Mouse (Mus musculus) neural tube, embryonic 14.5 days (tissue): Measurements from ENCODE around the gene Sema3d. TPM values are rescaled to one million over a fixed set of nuclear protein-coding genes. Genes with fewer than 3 reads are reported as not detected.
A peak's percentile ranks its signal among the peaks of the same experiment; 100 is the strongest.

Source experiments
- ATAC-seq: fragments of 200-750 bp; cut with Nextera tagmentation; 2 replicates; pipeline ENCODE4 v1.8.0; 2017; ENCODE audit warnings: low read depth, mild to moderate bottlenecking, moderate TSS enrichment, moderate library complexity
- H3K27ac ChIP-seq: fragments of 300-500 bp; sonication (generic); 2 replicates; pipeline ENCODE4 v1.5.1; 2014; ENCODE audit warnings: low read depth, mild to moderate bottlenecking, control low read depth, low read length, moderate library complexity, mixed read lengths
- H3K27me3 ChIP-seq: fragments of 300-500 bp; sonication (generic); 2 replicates; pipeline ENCODE4 v1.6.1; 2014; ENCODE audit warnings: low read length; ENCODE audit not compliant: control insufficient read depth, insufficient read depth
- H3K36me3 ChIP-seq: fragments of 300-500 bp; sonication (generic); 2 replicates; pipeline ENCODE4 v1.6.1; 2014; ENCODE audit warnings: low read length, mixed read lengths; ENCODE audit not compliant: control insufficient read depth, insufficient read depth
- H3K4me1 ChIP-seq: fragments of 300-500 bp; sonication (generic); 2 replicates; pipeline ENCODE4 v1.6.1; 2014; ENCODE audit warnings: low read length; ENCODE audit not compliant: control insufficient read depth, insufficient read depth
- H3K4me2 ChIP-seq: fragments of 300-500 bp; sonication (generic); 2 replicates; pipeline ENCODE4 v1.6.1; 2014; ENCODE audit warnings: mild to moderate bottlenecking, low read depth, low read length, control low read depth
- H3K4me3 ChIP-seq: fragments of 300-500 bp; sonication (generic); 2 replicates; pipeline ENCODE4 v1.5.1; 2014; ENCODE audit warnings: low read depth, low read length, control low read depth, mixed read lengths
- H3K9ac ChIP-seq: fragments of 300-500 bp; sonication (generic); replicated peaks from 2 replicates; pipeline ENCODE4 v1.6.1; 2014; ENCODE audit warnings: low read depth, mild to moderate bottlenecking, control low read depth, low read length, mixed read lengths
- H3K9me3 ChIP-seq: fragments of 300-500 bp; sonication (generic); 2 replicates; pipeline ENCODE4 v1.6.1; 2016; ENCODE audit warnings: low read length; ENCODE audit not compliant: control insufficient read depth
- WGBS: fragments of 180-500 bp; shearing (Covaris S2); extraction: QIAGEN DNeasy Blood & Tissue Kit; methylation state at CpG from one replicate; pipeline ENCODE4 v1.1.7; 2014; 5-methylcytosine and 5-hydroxymethylcytosine counted together
- polyA plus RNA-seq: library from polyadenylated mRNA; unstranded; fragments of >200 nt; fragmentation: Nextera tagmentation; extraction: Ambion mirVana; gene quantifications from 2 replicates; pipeline ENCODE4 v1.2.1, GENCODE M21; 2014

Sema3d gene
- polyA plus RNA-seq, 1 experiment from 2014 or later = 1.8 TPM

GRCm38 (mm10) chr5:12528596-12528995, 145.4 kb downstream of the Sema3d start:
- ATAC-seq = no peak
- WGBS = 92% methylated on average over 2 of the region's 2 CpGs
- Histone ChIP-seq H3K27ac (no peak overlapping the region), H3K27me3 (no peaks in the 10 kb centered on the region), H3K9me3 (no peaks in the 10 kb centered on the region), H3K9ac (no peak overlapping the region), H3K4me3 (no peak overlapping the region), H3K4me1 (no peaks in the 10 kb centered on the region), H3K36me3 (no peaks in the 10 kb centered on the region), H3K4me2 (no peak overlapping the region)

DNA sequence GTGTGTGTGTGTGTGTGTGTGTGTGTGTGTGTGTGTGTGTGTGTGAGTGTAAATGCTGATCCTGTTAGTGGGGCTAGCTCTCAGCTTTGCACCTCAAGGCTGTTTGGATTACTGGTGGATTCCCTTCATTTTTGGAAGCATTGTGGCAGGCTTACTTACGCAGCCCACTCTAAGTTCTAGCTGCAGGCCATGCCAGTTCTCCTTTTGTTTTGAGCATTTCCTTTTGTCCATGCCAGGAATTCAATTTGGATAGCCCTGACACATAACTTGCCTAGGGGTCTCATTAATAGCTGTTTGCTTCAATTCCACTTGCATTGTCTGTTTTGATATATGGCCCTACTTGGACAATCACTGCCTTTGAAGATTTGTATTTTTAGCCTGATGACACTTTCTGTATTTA, 146.6 kb downstream of the Sema3d start:
- H3K27ac ChIP-seq = no peak overlapping the region
- no peaks in the 10 kb centered on the region for H3K4me1 ChIP-seq
- no peak overlapping the region for H3K4me2 ChIP-seq
- no peak overlapping the region for H3K4me3 ChIP-seq
- no peaks in the 10 kb centered on the region for H3K9me3 ChIP-seq
- 12% methylated on average over 1 of the region's 1 CpGs for WGBS
- no peaks in the 10 kb centered on the region for H3K27me3 ChIP-seq
- H3K36me3 ChIP-seq = no peaks in the 10 kb centered on the region
- H3K9ac ChIP-seq = no peak overlapping the region
- no peak for ATAC-seq

DNA sequence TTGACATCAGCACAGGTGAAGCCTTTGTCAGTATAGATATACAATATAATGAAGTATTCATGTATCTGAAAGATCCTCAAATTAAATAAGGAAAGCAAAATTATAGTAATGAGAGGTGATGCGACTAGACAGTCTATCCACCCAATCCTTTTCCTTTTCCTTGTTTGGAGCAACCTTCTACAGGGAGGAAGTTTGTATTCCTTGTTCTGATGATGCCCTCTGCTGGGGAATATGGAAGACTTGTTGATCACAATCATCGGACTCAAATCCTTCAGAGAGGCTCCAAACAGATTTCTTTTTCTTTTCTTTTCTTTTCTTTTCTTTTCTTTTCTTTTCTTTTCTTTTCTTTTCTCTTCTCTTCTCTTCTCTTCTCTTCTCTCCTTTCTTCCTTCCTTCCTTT, 158.1 kb downstream of the Sema3d start:
- ATAC-seq = peak; percentile 61; the same call in 1 of the 2 replicates
- H3K4me3 ChIP-seq = no peak overlapping the region
- 34% methylated on average over 2 of the region's 2 CpGs for WGBS
- H3K27ac ChIP-seq = no peak overlapping the region
- no peak overlapping the region for H3K4me2 ChIP-seq
- no peak overlapping the region for H3K9ac ChIP-seq
- no peaks in the 10 kb centered on the region for H3K4me1 ChIP-seq
- no peaks in the 10 kb centered on the region for H3K27me3 ChIP-seq
- no peaks in the 10 kb centered on the region for H3K36me3 ChIP-seq
- no peaks in the 10 kb centered on the region for H3K9me3 ChIP-seq

- Histone ChIP-seq H3K27ac (no peak overlapping the region), H3K27me3 (no peaks in the 10 kb centered on the region), H3K4me2 (no peak overlapping the region), H3K9me3 (no peaks in the 10 kb centered on the region), H3K36me3 (no peaks in the 10 kb centered on the region), H3K4me1 (no peaks in the 10 kb centered on the region), H3K4me3 (no peak overlapping the region), H3K9ac (no peak overlapping the region)
- ATAC-seq = peak; percentile 34; the same call in 1 of the 2 replicates
- 83% methylated on average over 8 of the region's 8 CpGs for WGBS
These were observed 166.0 kb downstream of the Sema3d start for GRCm38 (mm10) chr5:12549046-12549669.

GRCm38 (mm10) chr5:12555401-12555800, 172.2 kb downstream of the Sema3d start:
- 94% methylated on average over 3 of the region's 3 CpGs for WGBS
- H3K9me3 ChIP-seq = no peaks in the 10 kb centered on the region
- no peak overlapping the region for H3K9ac ChIP-seq
- ATAC-seq = no peak
- H3K4me1 ChIP-seq = no peaks in the 10 kb centered on the region
- no peak overlapping the region for H3K27ac ChIP-seq
- H3K27me3 ChIP-seq = no peaks in the 10 kb centered on the region
- H3K4me2 ChIP-seq = no peak overlapping the region
- H3K4me3 ChIP-seq = no peak overlapping the region
- no peaks in the 10 kb centered on the region for H3K36me3 ChIP-seq

GRCm38 (mm10) chr5:12557889-12558288, 174.7 kb downstream of the Sema3d start:
- Histone ChIP-seq H3K9ac (no peak overlapping the region), H3K4me1 (no peaks in the 10 kb centered on the region), H3K27ac (no peak overlapping the region), H3K27me3 (no peaks in the 10 kb centered on the region), H3K9me3 (no peaks in the 10 kb centered on the region), H3K4me3 (no peak overlapping the region), H3K4me2 (no peak overlapping the region), H3K36me3 (no peaks in the 10 kb centered on the region)
- ATAC-seq = no peak
- 49% methylated on average over 2 of the region's 2 CpGs for WGBS

DNA sequence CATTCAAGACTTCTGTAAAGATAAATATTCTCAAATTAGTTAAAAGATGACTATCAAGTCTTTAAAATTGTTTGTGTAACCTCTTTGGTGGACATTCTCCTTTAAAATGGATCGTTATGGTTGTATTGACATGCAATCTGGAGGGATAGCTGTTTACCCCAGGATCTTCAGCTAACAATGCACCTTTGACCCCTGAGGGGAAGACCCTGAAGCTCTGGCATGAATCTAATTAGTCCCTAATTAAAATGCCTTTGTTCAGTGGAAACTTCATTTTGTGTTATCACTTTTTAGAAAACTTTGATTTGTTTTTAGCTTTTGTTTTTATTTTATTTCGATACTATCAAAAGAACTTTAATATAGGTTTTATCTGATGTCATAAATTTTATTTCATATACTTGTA, 178.6 kb downstream of the Sema3d start:
- whole genome bisulfite sequencing = 24% methylated on average over 2 of the region's 2 CpGs

GRCm38 (mm10) chr5:12562204-12562603, 179.0 kb downstream of the Sema3d start:
- Histone ChIP-seq H3K27ac (no peak overlapping the region), H3K9me3 (no peaks in the 10 kb centered on the region), H3K9ac (no peak overlapping the region), H3K36me3 (no peaks in the 10 kb centered on the region), H3K4me1 (no peaks in the 10 kb centered on the region), H3K4me3 (no peak overlapping the region), H3K27me3 (no peaks in the 10 kb centered on the region), H3K4me2 (no peak overlapping the region)
- 38% methylated on average over 5 of the region's 5 CpGs for WGBS
- ATAC-seq = peak; percentile 80

More for the DNA sequence above, 178.6 kb downstream of the Sema3d start:
- Histone ChIP-seq H3K9me3 (no peaks in the 10 kb centered on the region), H3K4me1 (no peaks in the 10 kb centered on the region), H3K4me2 (no peak overlapping the region), H3K27ac (no peak overlapping the region), H3K36me3 (no peaks in the 10 kb centered on the region), H3K4me3 (no peak overlapping the region), H3K9ac (no peak overlapping the region), H3K27me3 (no peaks in the 10 kb centered on the region)
- no peak for ATAC-seq

DNA sequence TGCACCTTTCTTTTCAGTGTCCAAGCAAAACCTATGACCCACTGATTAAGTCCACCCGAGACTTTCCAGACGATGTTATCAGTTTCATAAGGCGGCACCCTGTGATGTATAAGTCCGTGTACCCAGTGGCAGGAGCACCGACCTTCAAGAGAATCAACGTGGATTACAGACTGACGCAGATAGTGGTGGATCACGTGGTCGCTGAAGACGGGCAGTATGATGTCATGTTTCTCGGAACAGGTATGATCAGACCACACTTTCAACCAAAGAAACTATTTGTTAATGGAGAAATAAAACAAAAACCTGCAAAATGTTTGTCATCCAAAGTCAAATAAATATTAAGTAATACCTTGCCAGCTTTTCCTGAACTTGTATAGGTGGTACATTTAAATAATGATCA, 179.9 kb downstream of the Sema3d start:
- no peak overlapping the region for H3K27ac ChIP-seq
- no peak overlapping the region for H3K9ac ChIP-seq
- H3K9me3 ChIP-seq = no peaks in the 10 kb centered on the region
- H3K4me1 ChIP-seq = no peaks in the 10 kb centered on the region
- no peaks in the 10 kb centered on the region for H3K36me3 ChIP-seq
- ATAC-seq = no peak
- H3K27me3 ChIP-seq = no peaks in the 10 kb centered on the region
- WGBS = 90% methylated on average over 11 of the region's 11 CpGs
- no peak overlapping the region for H3K4me2 ChIP-seq
- no peak overlapping the region for H3K4me3 ChIP-seq
